Mouse (Mus musculus) heart, adult 2 months (tissue): ENCODE measurements at regions not wholly inside any gene's neighbourhood (a gene's known extent, or its start where the extent isn't known, plus 50 kb on each side); places are given as distances from the start of the nearest gene placed in this dataset.

Experiments
- CTCF ChIP-seq: fragments of 200-600 bp; IDR thresholded peaks from 2 replicates; pipeline ENCODE4 v1.8.1; 2022; ENCODE audit warnings: antibody characterized with exemption, mild to moderate bottlenecking, moderate library complexity
- EP300 ChIP-seq: fragments of 200-500 bp; IDR thresholded peaks from 2 replicates; pipeline ENCODE4 v1.6.1; 2011; ENCODE audit warnings: low read depth, low read length, control low read depth; ENCODE audit not compliant: insufficient read depth
- POLR2A ChIP-seq: fragments of 200-500 bp; IDR thresholded peaks from 2 replicates; pipeline ENCODE4 v1.6.1; 2011; ENCODE audit warnings: mild to moderate bottlenecking, low read depth, low read length, control low read depth; ENCODE audit not compliant: insufficient read depth

DNA sequence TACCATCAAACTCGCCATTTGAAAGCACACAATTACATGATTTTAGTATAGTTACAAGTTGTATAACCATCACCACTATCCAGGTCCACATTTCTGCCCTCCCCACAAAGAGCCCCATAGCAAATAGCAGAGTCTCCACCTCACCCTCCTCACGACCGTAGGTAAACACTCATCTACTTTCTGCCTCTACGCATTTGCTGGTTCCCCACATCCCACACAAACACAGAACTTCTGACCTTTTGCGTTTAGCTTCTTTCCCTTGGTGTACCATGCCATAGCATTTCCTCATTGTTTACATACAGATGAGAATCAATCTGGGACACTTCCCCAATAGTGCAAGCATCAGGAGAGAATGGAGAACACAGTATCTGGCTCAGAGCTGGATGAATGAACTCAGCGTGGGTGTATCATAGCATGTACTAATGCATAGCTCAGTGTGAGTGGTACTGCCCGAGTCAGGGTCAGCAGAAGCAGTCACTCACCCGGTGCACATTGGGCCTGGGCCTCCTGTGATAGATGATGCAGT lies 73.5 kb upstream of the Laptm4a start:
- TF ChIP-seq CTCF = no peak
- no peak for TF ChIP-seq POLR2A
- TF ChIP-seq EP300 = no peak
